1 mouse cellular context compared by ENCODE assay signal in genomic region chr16:57231937-57232310, GRCm38 (mm10).
TF ChIP-seq lines count a peak whose summit lies in the region.

No protein-coding gene starts in this region.

TF ChIP-seq in MEL, 35 proteins besides CTCF, POLR2A, EP300 and RAD21:
- TF ChIP-seq TBP (IDR thresholded peaks at IDR 0.05; ENCODE audit: low read depth, low read length), result peak; percentile 65
